9 mouse cellular contexts compared by ENCODE assay signal in the genomic region with DNA sequence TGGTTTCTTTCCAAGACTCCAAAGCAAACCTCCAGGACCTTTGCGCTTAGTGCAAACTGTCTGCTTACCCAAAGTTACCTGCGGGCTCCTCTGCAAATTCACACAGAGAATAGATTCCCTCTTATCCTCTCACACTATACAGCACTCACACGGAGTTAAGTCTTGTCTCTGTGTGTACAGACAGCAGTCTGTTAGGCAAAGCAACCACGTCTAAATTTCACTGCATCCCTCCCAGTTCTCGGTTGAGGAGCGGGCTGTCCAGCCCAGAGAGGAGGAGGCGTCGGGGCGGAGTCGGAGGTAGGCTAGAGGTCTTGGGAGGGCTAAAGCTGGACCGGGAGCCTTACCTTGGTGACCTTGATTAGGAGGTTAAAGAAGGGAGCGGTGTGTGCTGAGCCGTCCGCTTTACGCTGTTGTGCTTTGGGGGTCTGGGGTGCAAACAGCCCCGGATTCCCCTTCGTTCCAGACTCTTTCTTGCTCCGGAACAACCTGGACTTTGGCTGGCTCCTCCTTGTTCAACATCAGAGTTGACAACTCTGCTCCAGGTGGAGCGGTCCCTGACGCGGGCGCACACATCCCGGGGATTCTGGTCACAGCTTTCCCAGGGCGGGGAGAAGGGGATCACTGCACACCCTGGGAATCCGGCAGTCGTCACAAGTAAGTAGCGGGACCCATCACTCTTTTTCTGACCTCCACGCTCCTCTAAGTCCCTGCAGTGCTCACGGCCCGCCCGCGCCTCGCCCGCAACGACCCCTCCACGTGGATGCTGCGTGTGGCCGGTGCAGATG. TPM values are rescaled to one million over a fixed set of nuclear protein-coding genes. Genes with fewer than 3 reads are reported as not detected.
A peak's percentile ranks its signal among the peaks of the same experiment; 100 is the strongest.
DNase-seq lines count a peak whose midpoint lies in the region; ATAC-seq lines count a peak whose summit lies in the region.
"Had no signal": no experiment of that assay in that cellular context is flagged by ENCODE, and none has a peak within 500 bp of the region (broad histone marks: within the 10 kb centered on the region; RNA-seq: fewer than 3 reads in every experiment).

No protein-coding gene starts in this region.

- H3K4me2 ChIP-seq in kidney, embryonic 14.5 days (replicated peaks; ENCODE audit: low read depth, low read length): peak overlapping the region; percentile 28
- H3K4me2 ChIP-seq in limb, embryonic 13.5 days (replicated peaks): peak overlapping the region; percentile 62
- H3K4me2 ChIP-seq in neural tube, embryonic 15.5 days: peak overlapping the region; percentile 50

- no peaks in the 10 kb centered on the region for H3K9me3 ChIP-seq in kidney, embryonic 14.5 days (ENCODE audit: control insufficient read depth, low read length)
- H3K9me3 ChIP-seq in forebrain, embryonic 10.5 days: no peaks in the 10 kb centered on the region
- no peaks in the 10 kb centered on the region for H3K9me3 ChIP-seq in limb, embryonic 13.5 days
- H3K9me3 ChIP-seq in neural tube, embryonic 15.5 days (replicated peaks): no peaks in the 10 kb centered on the region

- H3K4me1 ChIP-seq in kidney, embryonic 14.5 days (ENCODE audit: control insufficient read depth, insufficient read depth, low read length): 0 out of 2 replicates have a peak, but pooled peaks cover 3% of the 10 kb centered on the region
- H3K4me1 ChIP-seq in forebrain, embryonic 10.5 days: peaks cover 12% of the 10 kb centered on the region
- H3K4me1 ChIP-seq in limb, embryonic 13.5 days: peaks cover 12% of the 10 kb centered on the region; the same call in 1 of the 2 replicates
- peaks cover 14% of the 10 kb centered on the region for H3K4me1 ChIP-seq in neural tube, embryonic 15.5 days

- no peaks in the 10 kb centered on the region for H3K36me3 ChIP-seq in kidney, embryonic 14.5 days (ENCODE audit: control insufficient read depth, insufficient read depth, low read length)
- no peaks in the 10 kb centered on the region for H3K36me3 ChIP-seq in forebrain, embryonic 10.5 days (replicated peaks)
- H3K36me3 ChIP-seq in limb, embryonic 13.5 days: no peaks in the 10 kb centered on the region
- no peaks in the 10 kb centered on the region for H3K36me3 ChIP-seq in neural tube, embryonic 15.5 days

- 7% methylated on average over 38 of the region's 38 CpGs for WGBS in kidney, embryonic 14.5 days
- 10% methylated on average over 38 of the region's 38 CpGs for WGBS in forebrain, embryonic 10.5 days
- 7% methylated on average over 38 of the region's 38 CpGs for WGBS in limb, embryonic 13.5 days
- 8% methylated on average over 38 of the region's 38 CpGs for WGBS in neural tube, embryonic 15.5 days

- H3K4me3 ChIP-seq in kidney, embryonic 14.5 days (ENCODE audit: low read length): peak overlapping the region; percentile 20
- peak overlapping the region; percentile 40 for H3K4me3 ChIP-seq in forebrain, embryonic 10.5 days
- peak overlapping the region; percentile 39 for H3K4me3 ChIP-seq in limb, embryonic 13.5 days
- peak overlapping the region; percentile 21 for H3K4me3 ChIP-seq in neural tube, embryonic 15.5 days (replicated peaks)

- no peak for DNase-seq in kidney, postnatal 25 days
- no peak for DNase-seq in forebrain, embryonic 10.5 days (ENCODE audit: extremely low spot score, low spot score)
- DNase-seq in gastrocnemius, postnatal 4 days (ENCODE audit: low spot score in 2 of 2): no peak
- DNase-seq in thymus, postnatal 4 days: no peak

- H3K27ac ChIP-seq in kidney, embryonic 14.5 days (ENCODE audit: low read depth, low read length): no peak overlapping the region
- no peak overlapping the region for H3K27ac ChIP-seq in forebrain, embryonic 10.5 days
- no peak overlapping the region for H3K27ac ChIP-seq in limb, embryonic 13.5 days
- H3K27ac ChIP-seq in neural tube, embryonic 15.5 days (replicated peaks): no peak overlapping the region

- H3K27me3 ChIP-seq in kidney, embryonic 14.5 days (ENCODE audit: control insufficient read depth, insufficient read depth, low read length): peaks cover 13% of the 10 kb centered on the region
- H3K27me3 ChIP-seq in forebrain, embryonic 10.5 days (ENCODE audit: poor library complexity, severe bottlenecking): peaks cover 52% of the 10 kb centered on the region
- H3K27me3 ChIP-seq in limb, embryonic 13.5 days: peaks cover 57% of the 10 kb centered on the region
- H3K27me3 ChIP-seq in neural tube, embryonic 15.5 days (replicated peaks): peaks cover 26% of the 10 kb centered on the region

- no peak overlapping the region for H3K9ac ChIP-seq in kidney, embryonic 14.5 days (ENCODE audit: low read depth, low read length)
- H3K9ac ChIP-seq in limb, embryonic 13.5 days: peak overlapping the region; percentile 50
- H3K9ac ChIP-seq in neural tube, embryonic 15.5 days (replicated peaks): no peak overlapping the region

- peak; percentile 35; the same call in 1 of the 2 replicates for ATAC-seq in kidney, embryonic 14.5 days (ENCODE audit: low FRiP score, low TSS enrichment)
- ATAC-seq in limb, embryonic 13.5 days (ENCODE audit: low FRiP score, low read depth): no peak
- ATAC-seq in neural tube, embryonic 15.5 days (ENCODE audit: low FRiP score): no peak
- no peak for ATAC-seq in inflammation-experienced regulatory T-cells, adult 6 months

RNA-seq across cellular contexts. Expression of gene Sgcg, which starts 16.3 kb away (rescaled TPM):
- 0.76 and 1.1 TPM in 2 replicates for polyA plus RNA-seq in kidney, embryonic 14.5 days (2014; fragmentation: Nextera tagmentation; extraction: Ambion mirVana)
- polyA plus RNA-seq in forebrain, embryonic 10.5 days (2016; fragmentation: Nextera tagmentation; extraction: Ambion mirVana): 0.04 TPM in 1 of 2 replicates, not detected in the other
- polyA plus RNA-seq in limb, embryonic 13.5 days (2015; fragmentation: Nextera tagmentation; extraction: Ambion mirVana): 7.2 and 9.8 TPM in 2 replicates
- polyA plus RNA-seq in neural tube, embryonic 15.5 days (2015; fragmentation: Nextera tagmentation; extraction: Ambion mirVana): 1.0 and 1.1 TPM in 2 replicates
- 100 to 1,000 TPM; 145 to 161 TPM for total RNA-seq in gastrocnemius, postnatal 4 days (2021)
- not detected for polyA plus RNA-seq in inflammation-experienced regulatory T-cells, adult 6 months (2017; shearing (Covaris generic))
- total RNA-seq: neutrophil, adult 5-6 weeks had no signal

RNA-seq across cellular contexts. Expression of gene Arl11, which starts 34.9 kb away (rescaled TPM):
- polyA plus RNA-seq in kidney, embryonic 14.5 days (2014; fragmentation: Nextera tagmentation; extraction: Ambion mirVana): 0.85 and 1.1 TPM in 2 replicates
- 0.19 and 0.31 TPM in 2 replicates for polyA plus RNA-seq in forebrain, embryonic 10.5 days (2016; fragmentation: Nextera tagmentation; extraction: Ambion mirVana)
- polyA plus RNA-seq in limb, embryonic 13.5 days (2015; fragmentation: Nextera tagmentation; extraction: Ambion mirVana): 0.45 and 0.93 TPM in 2 replicates
- polyA plus RNA-seq in neural tube, embryonic 15.5 days (2015; fragmentation: Nextera tagmentation; extraction: Ambion mirVana): 0.77 and 1.3 TPM in 2 replicates
- total RNA-seq in gastrocnemius, postnatal 4 days (2021): 1 to 10 TPM; 1.1 to 1.4 TPM
- under 1 TPM; 0.30 to 0.64 (median 0.53) TPM for polyA plus RNA-seq in inflammation-experienced regulatory T-cells, adult 6 months (2017; shearing (Covaris generic))
